Mouse (Mus musculus) cerebellum, adult 11 months (tissue): Measurements from ENCODE around the gene Ube2t.

Experiments used
- DNase-seq: peaks from one replicate; pipeline ENCODE4 v3.0.0; 2022

The Ube2t gene

DNA sequence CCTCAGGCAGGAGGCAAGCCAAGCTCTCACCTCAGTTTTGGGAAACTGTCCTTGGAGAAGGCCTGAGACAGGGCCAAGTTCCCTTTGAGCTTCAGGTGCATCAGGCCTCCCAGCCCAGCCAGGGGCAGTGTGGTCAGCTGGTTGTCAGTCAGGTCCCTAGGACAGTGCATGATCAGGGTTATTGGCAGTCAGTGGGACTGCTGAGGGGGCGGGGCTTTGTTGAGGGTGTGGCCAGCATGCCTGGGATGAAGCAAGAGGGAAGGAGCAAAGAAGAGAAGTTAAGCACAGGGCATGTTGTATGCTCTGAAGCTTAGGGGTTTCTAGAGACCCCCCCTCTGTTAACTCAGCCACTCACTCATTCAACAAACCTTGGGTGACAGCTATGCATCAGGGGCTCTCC is 33.6 kb downstream of the Ube2t start:
- DNase-seq = no peak

DNA sequence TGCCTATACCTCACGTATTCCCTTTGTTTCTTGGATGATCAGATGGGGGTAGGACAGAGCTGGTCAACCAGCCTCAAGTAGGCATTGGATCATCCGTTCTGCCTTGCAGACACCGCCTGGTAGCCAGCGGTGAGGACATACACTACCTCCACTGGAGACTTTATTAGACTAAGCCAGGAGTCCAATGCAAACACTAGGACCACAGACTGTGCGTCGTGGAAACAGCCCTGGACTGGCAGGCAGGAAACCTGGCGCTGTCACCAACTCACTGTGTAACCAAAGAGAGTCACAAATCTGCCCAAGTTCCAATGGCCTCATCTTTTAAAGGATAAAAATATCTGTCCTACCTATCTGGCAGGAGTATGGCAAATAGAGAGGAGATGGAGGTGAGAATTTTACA is 34.1 kb downstream of the Ube2t start:
- DNase-seq = no peak

DNA sequence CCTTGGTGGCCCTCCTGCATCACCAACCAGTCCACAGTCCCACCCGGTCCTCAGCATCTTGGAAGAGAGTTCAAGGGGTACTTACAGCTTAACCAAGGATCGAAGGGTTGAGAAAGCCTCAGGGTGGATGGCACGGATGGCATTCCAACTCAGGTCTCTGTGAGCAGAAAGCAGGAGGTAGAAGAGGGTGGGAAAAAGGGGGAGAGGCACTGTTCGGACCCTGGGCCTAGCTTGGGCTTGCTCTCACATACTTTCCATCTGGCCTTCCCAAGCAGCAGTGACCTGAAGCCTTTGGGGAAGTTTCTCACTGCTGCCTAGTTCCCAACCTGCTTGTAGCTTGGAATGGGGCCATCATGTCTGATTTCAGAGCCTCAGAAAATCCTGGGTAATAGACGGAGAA is 35.2 kb downstream of the Ube2t start:
- DNase-seq = no peak

DNA sequence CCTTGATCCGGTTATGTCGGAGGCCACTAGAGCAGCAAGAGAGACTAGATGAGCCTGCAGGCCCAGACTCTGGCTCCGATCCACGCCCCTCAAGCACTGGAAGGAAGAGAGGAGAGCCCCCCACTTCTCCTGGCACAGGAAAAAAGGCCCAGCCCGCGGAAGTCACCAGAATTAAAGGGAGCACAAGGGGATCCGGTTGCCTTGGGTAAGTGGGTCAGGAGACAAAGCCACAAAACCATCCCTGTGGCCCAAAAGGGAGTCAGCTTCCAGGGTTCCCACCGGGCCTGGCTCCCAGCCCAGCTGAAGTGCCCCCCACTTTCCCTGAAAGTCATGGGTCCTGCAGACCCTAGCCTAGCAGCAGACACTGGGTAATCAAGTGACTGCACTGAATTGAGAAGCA is 35.9 kb downstream of the Ube2t start:
- DNase-seq = no peak

DNA sequence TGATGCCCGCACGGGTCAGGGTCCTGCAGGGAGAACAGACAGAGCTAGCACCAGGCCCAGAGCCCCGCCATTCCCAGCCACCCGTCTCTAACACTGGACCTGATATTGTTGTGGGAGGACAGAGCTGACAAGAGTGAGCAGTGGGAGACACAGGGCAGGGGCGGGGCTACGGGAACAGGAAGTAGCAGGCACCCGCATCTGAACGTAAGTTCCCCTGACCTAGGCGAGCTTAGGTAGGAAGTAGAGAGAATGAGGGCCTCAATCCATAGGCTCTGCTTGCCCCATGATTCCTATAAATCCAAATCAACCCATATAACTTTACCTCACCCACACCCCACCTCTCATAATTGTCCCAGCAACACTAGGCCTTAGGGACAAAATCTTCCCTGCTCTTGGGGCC is 38.2 kb downstream of the Ube2t start:
- no peak for DNase-seq

DNA sequence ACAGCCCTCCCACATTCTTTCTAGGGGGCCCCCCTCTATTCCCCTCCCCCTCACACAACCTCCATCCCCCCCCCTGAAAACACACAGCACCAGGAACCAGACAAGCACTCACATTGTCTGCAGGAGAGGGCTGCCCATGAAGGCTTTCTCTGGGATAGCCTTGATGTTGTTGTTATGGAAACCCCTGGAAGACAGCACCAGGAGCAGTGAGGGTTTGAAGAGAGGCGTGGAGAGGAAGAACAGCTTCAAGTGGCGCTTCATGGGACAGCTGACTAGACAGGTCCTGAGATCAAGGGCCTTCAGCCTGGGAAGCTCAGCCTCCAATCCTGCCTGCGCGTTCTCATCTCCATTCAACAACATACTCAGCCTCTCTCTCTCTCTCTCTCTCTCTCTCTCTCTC is 41.0 kb downstream of the Ube2t start:
- no peak for DNase-seq

DNA sequence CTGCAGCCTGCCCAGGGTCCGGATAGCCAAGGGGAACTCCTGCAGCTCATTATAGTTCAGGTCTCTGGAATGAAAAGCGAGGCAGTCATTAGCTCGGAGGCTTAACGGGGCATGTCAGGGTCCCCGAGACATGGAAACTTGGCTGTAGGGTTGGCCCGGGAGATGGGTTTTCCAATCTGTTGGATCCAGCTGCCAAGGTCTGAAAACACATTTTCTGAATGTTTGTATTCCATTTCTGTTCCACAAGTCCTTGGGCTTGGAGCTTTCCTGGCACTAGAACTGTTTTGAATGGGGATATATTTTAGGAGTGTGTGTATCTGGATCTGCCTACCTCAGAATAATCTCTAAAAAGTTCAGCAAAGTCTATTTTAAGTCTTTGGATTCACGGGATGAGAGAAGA is 43.3 kb downstream of the Ube2t start:
- DNase-seq = no peak

DNA sequence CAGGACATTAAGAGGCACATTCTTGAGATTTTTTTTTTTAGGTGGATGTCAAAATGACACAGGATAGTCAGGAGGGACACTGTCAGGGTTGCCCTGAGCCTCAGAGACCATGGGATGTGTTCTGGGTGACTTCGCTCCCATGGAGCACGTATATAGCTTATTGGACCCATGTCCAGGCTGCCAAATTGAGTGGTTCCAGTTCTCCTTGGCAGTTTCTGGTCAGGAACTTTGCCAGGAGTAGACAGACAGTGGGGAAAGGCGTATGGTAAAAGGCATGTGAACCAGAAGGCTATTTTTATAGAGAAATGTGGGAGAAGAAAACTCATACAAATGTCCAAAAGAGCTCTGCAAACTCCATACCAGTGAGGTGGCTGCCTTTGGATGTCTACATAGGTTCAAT is 47.5 kb downstream of the Ube2t start:
- DNase-seq = no peak

DNA sequence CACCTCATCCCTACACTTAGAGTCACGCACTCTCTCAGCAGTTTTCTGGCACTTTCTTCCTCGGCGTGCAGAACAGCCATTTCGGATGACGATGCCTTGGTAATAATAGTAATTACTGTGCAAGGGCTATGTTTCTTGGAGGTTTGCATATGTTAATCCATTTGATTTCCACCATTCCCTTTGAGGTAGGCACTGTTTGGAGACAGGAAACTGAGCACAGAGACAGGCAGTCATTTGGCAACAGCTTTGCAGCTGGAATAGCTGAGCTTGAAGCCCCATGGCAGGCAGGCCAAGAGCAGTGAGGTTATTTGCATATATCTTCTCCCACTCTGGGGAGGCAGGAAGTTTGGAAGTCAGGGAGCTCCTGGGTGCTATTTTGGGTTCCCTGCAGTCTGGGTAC is 49.5 kb downstream of the Ube2t start:
- no peak for DNase-seq

DNA sequence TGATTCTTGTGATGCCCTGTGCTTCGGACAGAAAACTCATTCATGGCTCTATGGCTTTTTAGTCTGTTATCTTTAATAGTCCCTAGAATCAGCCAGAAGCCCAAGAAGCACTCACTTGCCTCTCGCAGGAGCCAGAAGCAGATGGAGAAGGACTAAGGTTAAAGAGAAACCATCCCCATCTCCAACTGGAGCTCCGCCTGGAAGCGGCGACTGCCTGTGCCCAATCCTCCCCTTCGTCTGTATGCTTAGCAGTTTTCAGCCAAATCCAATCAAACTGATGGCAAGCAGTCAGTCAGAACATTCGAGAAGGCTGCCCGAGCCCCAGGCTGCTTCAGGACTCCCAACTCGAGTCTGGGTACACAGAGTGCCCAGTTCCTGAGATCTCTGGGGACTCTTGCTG is 50.1 kb downstream of the Ube2t start:
- DNase-seq = no peak

DNA sequence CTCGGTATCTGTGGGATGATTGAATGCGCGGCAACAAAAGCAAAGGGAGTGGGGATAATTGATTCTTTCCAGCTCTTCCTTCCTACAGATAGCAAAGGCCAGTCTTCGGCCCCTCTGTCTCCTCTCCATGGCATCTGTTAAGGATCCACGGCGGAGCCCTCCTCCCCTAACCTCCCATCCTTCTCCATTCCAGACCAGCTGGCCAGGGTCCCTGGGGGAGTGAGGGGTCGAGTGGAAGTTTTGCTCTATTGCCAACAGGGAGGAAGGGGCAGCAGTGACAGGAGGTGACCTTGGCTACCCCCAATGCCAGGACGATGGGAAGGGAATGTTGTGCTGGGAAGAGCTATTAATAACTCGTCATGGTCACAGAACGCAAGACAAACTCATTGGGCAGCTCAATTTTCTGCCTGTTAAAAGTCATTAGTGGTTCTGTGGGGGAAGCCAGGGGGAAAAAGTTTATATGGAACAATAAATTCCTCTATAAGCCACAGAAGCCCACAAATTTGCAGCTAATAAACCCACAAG is 52.6 kb downstream of the Ube2t start:
- DNase-seq = no peak

DNA sequence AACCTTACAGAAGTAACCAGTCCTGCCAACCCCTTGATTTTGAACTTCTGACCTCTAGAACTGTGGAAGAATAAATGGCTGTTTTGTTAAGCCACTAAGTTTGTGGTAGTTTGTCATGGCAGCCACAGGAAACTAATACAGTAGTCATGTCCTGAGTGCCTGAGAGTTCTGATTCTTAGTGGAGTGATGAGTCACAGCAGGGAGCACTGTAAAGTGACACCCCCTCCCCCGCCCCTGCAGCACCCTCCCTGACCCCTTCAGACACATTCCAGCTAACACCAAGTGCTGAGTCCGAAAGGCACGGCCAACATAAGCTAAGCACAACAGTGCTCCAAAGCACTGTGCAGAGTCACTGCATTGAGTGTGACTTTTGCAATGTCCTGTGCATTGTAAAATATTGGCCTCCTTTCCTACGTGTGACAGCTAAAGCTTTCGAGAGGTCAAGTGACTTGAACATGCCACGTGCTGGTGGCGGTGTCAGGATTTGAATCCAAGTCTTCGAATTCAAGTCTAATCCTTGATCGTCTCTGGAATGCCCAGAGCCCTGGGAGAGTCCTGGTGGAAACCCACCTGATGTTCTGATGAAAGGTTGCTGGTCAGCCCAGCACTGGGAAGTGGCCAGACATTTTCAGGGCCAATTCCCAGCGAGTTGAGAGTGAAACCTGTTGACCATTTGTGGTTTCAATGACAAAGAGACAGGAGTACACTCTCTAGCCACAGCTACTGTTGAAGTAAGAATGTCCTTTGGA is 54.7 kb downstream of the Ube2t start:
- DNase-seq = no peak

DNA sequence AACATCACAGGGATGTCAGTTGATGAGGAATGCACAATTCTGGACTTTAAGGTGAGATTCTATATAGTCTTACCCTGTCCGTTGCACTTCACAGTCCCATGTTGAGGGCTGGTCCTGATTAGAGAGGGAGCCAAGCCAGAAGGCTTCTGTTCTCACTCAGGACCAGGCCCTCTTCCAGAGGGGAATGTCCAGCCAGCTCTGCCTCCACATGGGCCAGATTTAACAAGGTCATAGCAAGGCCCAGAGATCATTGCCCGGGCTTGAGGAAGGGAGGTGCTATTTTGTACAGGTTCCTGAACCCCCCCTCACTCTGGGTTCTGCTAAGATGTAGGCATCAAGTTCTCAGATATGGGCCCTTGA is 55.3 kb downstream of the Ube2t start:
- DNase-seq = no peak

DNA sequence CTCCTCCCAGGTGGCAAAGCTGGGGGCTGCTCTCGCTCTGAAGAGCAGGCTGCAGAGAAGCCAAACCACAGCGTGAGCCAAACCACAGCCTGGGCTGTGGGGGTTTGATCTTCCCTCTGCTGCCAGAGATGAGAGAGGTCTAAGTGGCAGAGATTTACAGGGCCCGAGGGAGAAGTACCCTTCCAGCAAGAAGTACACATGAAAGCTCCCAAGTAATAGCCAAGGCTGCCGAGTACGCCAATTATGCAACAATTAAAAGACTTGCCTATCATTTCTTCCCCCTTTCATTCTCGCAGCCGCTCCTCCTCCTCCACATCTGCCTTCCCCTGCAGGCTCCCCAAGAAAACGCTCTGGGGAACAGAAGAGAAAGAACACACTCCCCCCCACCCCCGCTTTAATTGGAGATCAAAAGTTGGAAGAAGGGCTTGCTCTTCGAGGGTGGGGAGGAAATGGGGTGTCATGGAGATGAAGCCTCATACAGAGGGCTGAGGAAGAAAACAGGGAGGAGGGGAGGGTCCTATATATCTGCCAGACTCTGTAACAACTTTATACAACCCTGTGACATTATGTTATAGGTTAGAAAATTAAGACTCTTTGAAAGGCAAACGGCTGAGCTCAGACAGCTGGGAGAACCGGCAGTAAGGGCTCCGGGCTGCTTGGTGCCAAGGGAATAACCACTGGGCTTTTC is 56.9 kb downstream of the Ube2t start:
- no peak for DNase-seq

DNA sequence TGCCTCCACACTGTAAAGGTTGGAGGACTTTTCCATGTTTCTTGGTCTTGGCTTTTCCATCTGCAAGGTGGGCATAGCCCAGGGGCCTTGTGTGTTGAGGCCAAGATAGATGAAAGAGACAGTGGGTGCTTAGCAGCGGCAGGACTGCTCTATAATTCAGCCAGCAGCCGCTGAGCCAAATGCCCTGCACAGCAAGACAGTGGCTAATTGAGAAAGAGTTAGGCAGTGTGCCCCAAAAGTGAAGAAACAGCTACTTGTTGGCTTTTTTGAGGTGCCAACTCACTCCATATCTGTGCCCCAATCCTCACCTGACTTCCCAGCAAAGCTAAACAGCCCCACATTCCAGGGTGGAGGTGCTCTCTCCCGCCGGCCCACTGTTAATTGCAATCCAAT is 57.4 kb downstream of the Ube2t start:
- DNase-seq = no peak

DNA sequence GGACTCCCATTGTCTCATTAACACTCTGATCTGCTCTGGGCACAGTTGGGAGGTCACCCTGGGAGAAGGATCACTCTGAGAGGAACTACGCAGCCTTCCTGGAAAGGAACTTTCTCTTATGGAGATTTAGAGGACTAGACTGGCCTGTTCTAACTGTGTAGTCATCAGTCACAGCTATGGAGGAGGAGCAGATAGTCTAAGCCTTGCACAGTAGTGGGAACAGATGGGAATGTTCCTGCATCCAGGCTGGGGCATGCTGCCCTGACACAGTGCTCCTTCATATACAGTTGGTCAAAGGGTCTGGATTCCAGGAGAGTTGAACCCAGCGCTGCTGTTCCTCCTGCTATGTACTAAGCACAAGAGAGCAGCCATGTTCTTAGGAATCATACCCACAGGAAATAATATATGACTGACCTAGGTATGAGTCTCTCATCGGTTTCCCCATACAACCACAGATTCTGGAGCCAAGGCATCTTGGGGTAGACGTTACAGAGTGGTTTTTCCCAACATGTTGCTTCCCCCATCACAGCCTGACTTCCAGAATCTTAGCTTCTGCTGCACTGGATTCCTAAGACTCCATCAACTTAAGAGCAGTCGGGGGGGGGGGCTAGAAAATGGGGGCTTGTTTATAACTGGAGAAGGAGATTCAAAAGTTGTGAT is 58.0 kb downstream of the Ube2t start:
- DNase-seq = no peak

DNA sequence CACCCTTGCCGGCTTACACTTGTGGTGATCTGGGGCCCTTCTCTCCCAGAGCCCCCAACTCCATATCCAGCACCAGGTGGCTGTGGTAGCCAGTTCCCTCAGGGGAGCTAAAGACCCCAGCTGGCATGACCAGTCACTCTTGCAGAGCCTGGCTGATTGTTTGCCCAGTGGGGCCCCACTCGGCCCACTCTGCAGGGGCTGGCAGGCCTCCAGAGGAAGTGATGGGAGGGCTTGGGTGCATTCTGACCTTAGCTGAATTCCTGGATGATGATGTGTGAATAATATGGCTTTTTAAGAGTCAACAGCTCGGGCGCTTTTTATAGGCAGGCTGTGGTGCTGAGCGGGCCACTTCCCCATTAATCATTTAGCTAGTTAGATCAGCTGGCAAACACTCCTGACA is 58.6 kb downstream of the Ube2t start:
- DNase-seq = no peak

DNA sequence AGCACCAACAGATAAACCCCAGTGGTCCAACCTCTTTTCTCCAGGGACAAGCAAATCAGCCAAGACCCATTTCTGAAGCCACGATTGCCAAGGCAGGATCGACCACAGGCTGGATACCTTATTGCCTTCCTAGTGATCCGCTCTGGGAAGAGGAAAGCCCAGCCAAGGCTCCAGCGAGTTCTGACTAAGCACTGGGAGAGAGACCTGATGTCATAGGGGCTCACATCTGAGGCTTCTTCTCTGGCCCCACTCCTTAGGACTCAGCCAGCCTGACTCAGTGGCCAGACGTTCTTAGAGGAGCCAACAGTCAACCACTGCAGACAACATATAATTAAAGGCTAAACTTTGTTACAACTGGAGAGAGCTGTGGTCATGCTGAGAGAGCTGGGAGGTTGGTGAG is 59.6 kb downstream of the Ube2t start:
- DNase-seq = no peak

DNA sequence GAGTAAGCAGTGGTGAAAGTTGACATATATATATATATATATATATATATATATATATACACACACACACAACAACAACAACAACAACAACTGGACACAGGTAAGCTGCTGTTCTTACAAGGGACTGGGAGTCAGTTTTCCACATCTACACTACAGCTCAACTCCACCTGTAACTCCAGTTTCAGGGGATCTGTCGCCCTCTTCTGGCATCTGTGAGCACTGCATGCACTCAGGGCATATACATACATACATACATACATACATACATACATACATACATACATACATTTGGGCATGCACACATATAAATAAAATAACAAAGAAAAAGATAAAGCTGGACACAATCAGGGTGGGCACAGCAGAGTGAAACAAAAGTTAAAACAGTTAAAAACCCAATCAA is 61.2 kb downstream of the Ube2t start:
- DNase-seq = no peak
